Mouse (Mus musculus): ENCODE data around the gene Pithd1. TPM values are rescaled to one million over a fixed set of nuclear protein-coding genes. Genes with fewer than 3 reads are reported as not detected.
"Not testable (repeated sequence)": the region's sequence is repeated elsewhere in the genome, so short reads cannot be mapped to it uniquely, and the experiment has no call there.

The Pithd1 gene
- polyA plus RNA-seq, 1 experiment from 2014 or later: 52.7 TPM

DNA sequence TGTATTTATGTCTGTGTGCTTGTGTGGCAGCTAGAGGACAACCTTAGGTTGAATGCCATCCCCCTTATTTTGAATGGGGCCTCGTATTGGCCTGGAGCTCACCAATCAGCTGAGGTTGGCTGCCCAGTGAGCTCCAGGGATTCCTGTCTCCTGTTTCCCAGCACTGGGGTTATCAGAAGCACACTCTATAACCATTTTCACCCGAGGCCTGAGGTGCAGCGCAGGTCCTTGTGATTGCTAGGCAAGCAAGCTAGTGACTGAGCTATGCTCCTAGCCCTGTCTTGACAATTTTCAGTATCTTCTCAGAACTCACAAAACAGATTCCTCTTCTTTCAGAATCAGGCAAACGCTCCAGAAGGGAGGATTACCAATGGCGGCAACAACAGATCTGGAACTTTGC is 2.5 kb downstream of the Pithd1 start:
- no peak overlapping the region for H3K4me2 ChIP-seq
- H3K27me3 ChIP-seq: no peaks in the 10 kb centered on the region
- H3K27ac ChIP-seq: no peak overlapping the region
- H3K36me3 ChIP-seq: peaks cover 48% of the 10 kb centered on the region
- peaks cover 28% of the 10 kb centered on the region for H3K4me1 ChIP-seq
- 88% methylated on average over 5 of the region's 5 CpGs for WGBS
- no peak overlapping the region for H3K9ac ChIP-seq
- H3K9me3 ChIP-seq (replicated peaks): no peaks in the 10 kb centered on the region
- ATAC-seq (replicated peaks; ENCODE audit: low FRiP score): no peak
- no peak overlapping the region for H3K4me3 ChIP-seq (replicated peaks)

DNA sequence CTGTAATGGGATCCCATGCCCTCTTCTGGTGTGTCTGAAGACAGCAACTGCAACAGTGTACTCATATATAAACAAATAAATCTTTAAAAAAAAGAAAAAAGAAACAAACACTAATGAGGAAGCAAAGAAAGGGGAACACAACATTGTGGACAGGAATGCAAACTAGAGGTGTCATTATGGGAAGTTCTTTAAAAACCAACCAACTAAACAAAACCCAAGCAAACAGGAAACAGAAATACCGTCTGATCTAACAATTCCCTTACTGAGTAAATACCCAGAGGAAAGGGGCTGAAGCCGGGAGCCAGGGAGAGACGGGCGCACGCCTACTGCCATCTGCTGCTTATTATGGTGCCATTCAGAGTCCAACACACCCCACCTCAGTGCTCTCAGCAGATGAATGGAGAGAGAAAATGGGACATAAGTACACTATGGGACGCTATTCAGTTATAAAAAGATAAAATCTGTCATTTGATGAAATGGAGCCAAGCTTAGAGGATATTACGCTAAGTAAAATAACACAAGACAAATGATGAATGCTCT is 5.5 kb downstream of the Pithd1 start:
- H3K4me2 ChIP-seq: no peak overlapping the region
- no peaks in the 10 kb centered on the region for H3K9me3 ChIP-seq (replicated peaks)
- H3K36me3 ChIP-seq: peaks cover 70% of the 10 kb centered on the region
- no peak overlapping the region for H3K27ac ChIP-seq
- no peak for ATAC-seq (replicated peaks; ENCODE audit: low FRiP score)
- H3K9ac ChIP-seq: no peak overlapping the region
- H3K27me3 ChIP-seq: no peaks in the 10 kb centered on the region
- no peak overlapping the region for H3K4me3 ChIP-seq (replicated peaks)
- H3K4me1 ChIP-seq: peaks cover 19% of the 10 kb centered on the region
- WGBS: 85% methylated on average over 7 of the region's 7 CpGs

GRCm38 (mm10) chr4:135980223-135980622 is 6.8 kb downstream of the Pithd1 start:
- not testable (repeated sequence) for H3K27ac ChIP-seq; H3K4me2 ChIP-seq; H3K9ac ChIP-seq; H3K4me3 ChIP-seq (replicated peaks); H3K9me3 ChIP-seq (replicated peaks); ATAC-seq (replicated peaks; ENCODE audit: low FRiP score); H3K4me1 ChIP-seq; H3K27me3 ChIP-seq
- peaks cover 81% of the 10 kb centered on the region for H3K36me3 ChIP-seq
- WGBS: 92% methylated on average over 5 of the region's 5 CpGs

GRCm38 (mm10) chr4:135976146-135976545 is 10.9 kb downstream of the Pithd1 start:
- H3K36me3 ChIP-seq: peaks cover 54% of the 10 kb centered on the region

DNA sequence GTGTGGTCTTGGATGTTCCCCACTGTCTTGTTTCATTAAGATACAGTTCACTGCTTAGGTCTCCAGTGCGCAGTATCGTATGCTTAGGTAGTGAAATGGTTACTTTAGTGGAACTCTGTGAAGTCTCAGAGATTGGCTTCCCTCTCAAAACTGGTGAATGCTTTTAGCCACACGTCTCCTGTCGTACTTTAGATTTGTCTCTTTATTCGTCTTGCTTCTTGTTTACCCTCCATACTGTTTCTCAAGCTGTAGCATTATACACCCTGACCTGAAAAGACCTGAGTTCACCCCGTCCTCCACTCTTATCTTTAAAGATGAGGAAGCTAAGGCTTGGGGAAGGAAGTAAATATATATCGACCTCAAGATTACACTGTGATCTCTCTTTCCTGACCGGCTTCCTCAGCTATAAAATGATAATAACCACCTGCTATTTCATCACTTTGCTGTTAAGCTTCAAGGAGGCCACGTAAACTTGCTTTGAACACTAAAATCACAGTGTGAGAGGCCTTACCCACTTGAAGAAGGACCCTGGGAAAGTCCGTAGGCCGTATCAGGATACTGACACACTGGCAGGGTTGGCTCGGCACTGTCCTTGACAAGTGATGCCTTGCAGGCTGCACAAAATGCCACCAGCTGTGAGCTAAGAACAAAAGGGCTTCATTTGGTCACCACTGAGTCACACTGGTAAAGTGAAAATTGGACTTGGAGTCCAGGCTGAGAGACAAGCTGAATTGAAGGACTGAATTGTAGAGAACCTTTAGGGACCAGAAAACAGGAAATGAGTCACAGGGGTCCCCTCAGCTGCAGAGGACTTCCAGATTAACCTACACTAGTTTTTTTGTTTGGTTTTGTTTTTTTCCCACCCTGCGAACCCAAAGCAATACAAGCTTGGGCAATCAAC is 13.9 kb downstream of the Pithd1 start:
- H3K27me3 ChIP-seq: no peaks in the 10 kb centered on the region
- H3K4me3 ChIP-seq (replicated peaks): peak overlapping the region; percentile 99
- peaks cover 60% of the 10 kb centered on the region for H3K36me3 ChIP-seq
- peak overlapping the region; percentile 83; the same call in 1 of the 2 replicates for H3K27ac ChIP-seq
- ATAC-seq (replicated peaks; ENCODE audit: low FRiP score): no peak
- H3K4me1 ChIP-seq: peaks cover 22% of the 10 kb centered on the region
- H3K9me3 ChIP-seq (replicated peaks): no peaks in the 10 kb centered on the region
- 64% methylated on average over 13 of the region's 13 CpGs for WGBS
- peak overlapping the region; percentile 97; the same call in 1 of the 2 replicates for H3K9ac ChIP-seq
- H3K4me2 ChIP-seq: peak overlapping the region; percentile 89

More at GRCm38 (mm10) chr4:135976146-135976545, 10.9 kb downstream of the Pithd1 start:
- H3K27ac ChIP-seq: no peak overlapping the region
- no peak overlapping the region for H3K4me3 ChIP-seq (replicated peaks)
- no peak overlapping the region for H3K4me2 ChIP-seq
- peaks cover 16% of the 10 kb centered on the region for H3K4me1 ChIP-seq
- H3K27me3 ChIP-seq: no peaks in the 10 kb centered on the region
- 94% methylated on average over 12 of the region's 12 CpGs for WGBS
- no peaks in the 10 kb centered on the region for H3K9me3 ChIP-seq (replicated peaks)
- no peak for ATAC-seq (replicated peaks; ENCODE audit: low FRiP score)
- no peak overlapping the region for H3K9ac ChIP-seq

DNA sequence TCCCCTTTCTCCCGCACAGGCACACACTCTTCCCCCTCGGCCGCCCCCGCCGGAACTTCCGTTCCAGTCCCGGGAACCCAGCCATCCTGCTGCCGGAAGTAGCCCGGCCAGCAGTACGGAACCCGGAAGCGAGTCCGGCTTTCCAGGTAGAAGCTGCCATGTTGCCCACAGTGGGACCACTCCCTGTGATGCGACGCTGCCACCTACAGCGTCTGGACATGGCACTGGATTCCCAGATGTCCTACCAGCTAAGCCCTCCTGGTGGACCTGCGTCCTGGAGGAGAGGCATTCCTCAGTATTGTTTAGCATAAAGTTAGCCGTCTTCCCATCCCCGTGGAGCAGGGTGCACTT is 14.5 kb downstream of the Pithd1 start, which contains the start of gene Lypla2:
Gene Lypla2, minus strand, starts transcription at position 71 of the 351 bp plus-strand sequence.
- H3K36me3 ChIP-seq: peaks cover 64% of the 10 kb centered on the region
- H3K27ac ChIP-seq: peak within 1 kb of the TSS; percentile 83
- H3K27me3 ChIP-seq: no peaks in the 10 kb centered on the region
- peak within 1 kb of the TSS; percentile 89 for H3K4me2 ChIP-seq
- whole genome bisulfite sequencing: 2% methylated on average over 19 of the region's 19 CpGs
- ATAC-seq (replicated peaks; ENCODE audit: low FRiP score): peak; percentile 84
- peak within 1 kb of the TSS; percentile 97 for H3K9ac ChIP-seq
- H3K4me3 ChIP-seq (replicated peaks): peak within 1 kb of the TSS; percentile 99
- H3K4me1 ChIP-seq: peaks cover 22% of the 10 kb centered on the region
- H3K9me3 ChIP-seq (replicated peaks): no peaks in the 10 kb centered on the region

GRCm38 (mm10) chr4:135971805-135972555 is 15.1 kb downstream of the Pithd1 start:
- H3K9ac ChIP-seq: peak overlapping the region; percentile 97
- H3K36me3 ChIP-seq: peaks cover 66% of the 10 kb centered on the region
- under 1% methylated on average over 35 of the region's 35 CpGs for WGBS
- H3K4me1 ChIP-seq: peaks cover 22% of the 10 kb centered on the region
- H3K27ac ChIP-seq: peak overlapping the region; percentile 83
- H3K4me3 ChIP-seq (replicated peaks): peak overlapping the region; percentile 99
- no peaks in the 10 kb centered on the region for H3K27me3 ChIP-seq
- no peaks in the 10 kb centered on the region for H3K9me3 ChIP-seq (replicated peaks)
- H3K4me2 ChIP-seq: peak overlapping the region; percentile 89
- ATAC-seq (replicated peaks; ENCODE audit: low FRiP score): no peak

GRCm38 (mm10) chr4:135970585-135970984 is 16.5 kb downstream of the Pithd1 start:
- Histone ChIP-seq H3K36me3 (peaks cover 64% of the 10 kb centered on the region), H3K4me1 (peaks cover 22% of the 10 kb centered on the region), H3K4me2 (peak overlapping the region; percentile 89; the same call in 1 of the 2 replicates), H3K27me3 (no peaks in the 10 kb centered on the region), H3K9ac (no peak overlapping the region), H3K9me3 (replicated peaks) (no peaks in the 10 kb centered on the region), H3K27ac (no peak overlapping the region), H3K4me3 (replicated peaks) (peak overlapping the region; percentile 99; the same call in 1 of the 2 replicates)
- WGBS: 82% methylated on average over 11 of the region's 11 CpGs
- no peak for ATAC-seq (replicated peaks; ENCODE audit: low FRiP score)

GRCm38 (mm10) chr4:135969070-135969750 is 17.9 kb downstream of the Pithd1 start:
- Histone ChIP-seq H3K36me3 (peaks cover 51% of the 10 kb centered on the region), H3K4me2 (no peak overlapping the region), H3K9ac (peak overlapping the region; percentile 26; the same call in 1 of the 2 replicates), H3K27ac (no peak overlapping the region), H3K4me1 (peaks cover 32% of the 10 kb centered on the region), H3K9me3 (replicated peaks) (no peaks in the 10 kb centered on the region), H3K4me3 (replicated peaks) (no peak overlapping the region), H3K27me3 (no peaks in the 10 kb centered on the region)
- no peak for ATAC-seq (replicated peaks; ENCODE audit: low FRiP score)
- 89% methylated on average over 13 of the region's 13 CpGs for WGBS

DNA sequence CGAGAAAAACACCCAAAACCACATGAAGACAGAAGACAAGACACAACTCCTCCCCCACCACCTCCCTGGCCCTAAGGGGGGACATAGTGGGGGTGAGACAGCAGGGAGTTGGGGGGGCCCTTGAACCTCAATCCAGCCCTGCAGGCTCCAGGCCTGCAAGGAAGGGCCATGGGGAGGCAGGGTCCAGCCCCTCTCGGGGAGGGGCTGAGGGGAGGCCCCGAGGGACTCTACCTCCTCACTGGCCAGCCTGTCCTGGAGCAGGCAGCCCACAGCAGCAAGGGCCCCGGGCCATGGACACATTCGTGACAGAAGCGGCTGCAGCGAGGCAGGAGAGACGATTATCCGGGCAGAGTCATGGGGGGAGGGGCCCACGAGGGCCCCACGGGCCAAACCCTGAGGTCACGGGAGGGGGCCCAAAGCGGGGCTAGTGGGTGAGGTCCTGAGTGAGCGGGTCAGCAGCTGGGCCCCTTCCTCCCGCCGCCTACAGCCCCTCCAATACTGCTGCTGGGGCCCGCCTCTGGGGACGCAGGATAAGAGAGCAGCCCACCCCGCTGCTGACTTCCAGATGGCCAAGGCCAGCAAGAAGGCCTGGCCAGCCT is 18.7 kb downstream of the Pithd1 start:
- no peaks in the 10 kb centered on the region for H3K9me3 ChIP-seq (replicated peaks)
- no peak overlapping the region for H3K4me2 ChIP-seq
- no peak overlapping the region for H3K4me3 ChIP-seq (replicated peaks)
- no peak for ATAC-seq (replicated peaks; ENCODE audit: low FRiP score)
- peaks cover 50% of the 10 kb centered on the region for H3K36me3 ChIP-seq
- 56% methylated on average over 19 of the region's 19 CpGs for WGBS
- no peaks in the 10 kb centered on the region for H3K27me3 ChIP-seq
- 0 out of 2 replicates have a peak overlapping the region, but pooled peaks have one; percentile 18 for H3K27ac ChIP-seq
- H3K9ac ChIP-seq: peak overlapping the region; percentile 26; the same call in 1 of the 2 replicates
- H3K4me1 ChIP-seq: peaks cover 35% of the 10 kb centered on the region

DNA sequence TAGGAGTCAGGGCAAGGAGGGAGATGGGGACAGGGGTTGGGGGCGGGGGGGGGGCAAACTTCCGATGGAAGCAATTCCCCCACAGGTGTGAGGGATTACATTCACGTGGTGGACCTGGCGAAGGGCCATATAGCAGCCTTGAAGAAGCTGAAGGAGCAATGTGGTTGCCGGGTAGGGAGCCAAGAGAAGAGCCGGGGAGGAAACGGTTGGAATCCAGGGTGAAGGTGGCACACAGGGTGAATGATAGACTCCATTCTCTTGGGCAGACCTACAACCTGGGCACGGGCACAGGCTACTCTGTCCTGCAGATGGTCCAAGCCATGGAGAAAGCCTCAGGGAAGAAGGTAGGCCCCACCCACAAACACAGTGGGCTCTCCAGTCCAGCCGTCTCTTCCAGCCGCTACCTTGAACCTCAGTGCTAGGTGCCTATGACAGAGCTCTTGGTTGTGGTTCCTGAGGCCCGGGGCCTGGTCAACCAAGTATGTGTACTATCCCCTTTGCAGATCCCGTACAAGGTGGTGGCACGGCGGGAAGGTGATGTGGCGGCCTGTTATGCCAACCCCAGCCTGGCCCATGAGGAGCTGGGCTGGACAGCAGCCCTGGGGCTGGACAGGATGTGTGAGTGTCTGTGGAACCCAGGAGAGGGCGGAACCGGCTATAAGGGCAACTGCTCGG is 19.8 kb downstream of the Pithd1 start:
- Histone ChIP-seq H3K4me1 (peaks cover 34% of the 10 kb centered on the region), H3K4me2 (no peak overlapping the region), H3K36me3 (peaks cover 50% of the 10 kb centered on the region), H3K9me3 (replicated peaks) (no peaks in the 10 kb centered on the region), H3K27ac (no peak overlapping the region), H3K9ac (no peak overlapping the region), H3K4me3 (replicated peaks) (no peak overlapping the region), H3K27me3 (no peaks in the 10 kb centered on the region)
- no peak for ATAC-seq (replicated peaks; ENCODE audit: low FRiP score)
- WGBS: 89% methylated on average over 18 of the region's 18 CpGs
